Mouse (Mus musculus): ENCODE measurements around the gene Ylpm1. TPM values are rescaled to one million over a fixed set of nuclear protein-coding genes. Genes with fewer than 3 reads are reported as not detected.
A peak's percentile ranks its signal among the peaks of the same experiment; 100 is the strongest.

Ylpm1 gene
- polyA plus RNA-seq (2012; rRNA removed): 75.0 and 81.0 TPM in 2 replicates

DNA sequence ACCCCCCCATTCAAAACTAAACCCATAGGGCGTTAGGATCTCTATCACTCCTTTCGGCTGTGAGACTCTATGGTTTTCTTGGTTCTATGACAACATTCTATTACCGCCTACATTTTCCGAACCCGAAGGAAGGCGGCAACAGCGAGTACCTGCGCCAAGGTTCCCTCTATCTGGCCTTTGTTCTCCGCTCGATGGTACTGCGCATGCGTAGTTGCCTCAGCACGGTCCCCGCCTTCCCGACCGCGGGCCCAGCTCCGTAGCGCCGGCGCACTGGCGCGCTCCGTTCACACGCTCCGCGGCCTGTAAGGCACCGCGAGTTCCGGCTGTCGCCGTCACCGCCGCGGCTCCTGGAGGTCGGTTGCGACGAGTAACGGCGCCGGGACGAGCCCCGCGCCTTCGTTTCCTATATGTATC is at the start of gene Ylpm1:
Gene Ylpm1 (plus strand): TSS at position 239 of the 414 bp plus-strand sequence.
- peak; percentile 95 to 98 for DNase-seq (ENCODE audit: extremely low spot score in 1 of 2, low spot score in 1 of 2)

DNA sequence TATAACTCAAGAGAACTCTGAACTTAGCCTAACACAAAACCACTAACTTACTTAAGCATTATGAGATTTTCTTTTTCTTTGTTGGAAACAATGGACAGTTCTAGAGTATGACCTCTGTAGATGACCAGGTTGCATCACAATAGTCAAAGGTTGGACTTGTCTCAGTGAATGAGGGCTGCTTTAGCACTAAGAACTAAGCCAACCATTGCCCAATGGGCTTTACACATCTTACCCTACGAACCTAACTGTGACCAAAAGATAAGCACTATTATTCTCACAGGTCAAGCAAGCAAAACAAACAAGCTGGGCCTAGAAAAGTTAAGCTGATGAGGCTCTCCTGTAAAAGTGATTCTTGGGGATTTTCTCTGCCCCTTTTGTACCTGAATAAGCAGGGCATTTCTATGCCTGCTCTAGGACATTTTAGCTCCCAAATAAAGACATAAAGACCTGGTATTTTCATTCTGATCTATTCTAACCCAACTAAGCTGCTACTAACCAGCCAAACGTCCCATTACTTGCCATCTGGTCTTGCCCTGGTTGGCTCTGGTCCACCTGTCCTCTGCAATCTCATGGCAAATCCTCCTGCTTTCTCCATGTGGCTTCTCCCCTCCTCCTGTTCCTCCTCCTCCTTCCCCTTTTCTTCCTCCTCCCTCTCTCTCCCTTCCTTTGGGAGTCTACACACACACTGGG is 48.1 kb upstream of the Ylpm1 start:
- DNase-seq (ENCODE audit: extremely low spot score in 1 of 2, low spot score in 1 of 2): no peak

DNA sequence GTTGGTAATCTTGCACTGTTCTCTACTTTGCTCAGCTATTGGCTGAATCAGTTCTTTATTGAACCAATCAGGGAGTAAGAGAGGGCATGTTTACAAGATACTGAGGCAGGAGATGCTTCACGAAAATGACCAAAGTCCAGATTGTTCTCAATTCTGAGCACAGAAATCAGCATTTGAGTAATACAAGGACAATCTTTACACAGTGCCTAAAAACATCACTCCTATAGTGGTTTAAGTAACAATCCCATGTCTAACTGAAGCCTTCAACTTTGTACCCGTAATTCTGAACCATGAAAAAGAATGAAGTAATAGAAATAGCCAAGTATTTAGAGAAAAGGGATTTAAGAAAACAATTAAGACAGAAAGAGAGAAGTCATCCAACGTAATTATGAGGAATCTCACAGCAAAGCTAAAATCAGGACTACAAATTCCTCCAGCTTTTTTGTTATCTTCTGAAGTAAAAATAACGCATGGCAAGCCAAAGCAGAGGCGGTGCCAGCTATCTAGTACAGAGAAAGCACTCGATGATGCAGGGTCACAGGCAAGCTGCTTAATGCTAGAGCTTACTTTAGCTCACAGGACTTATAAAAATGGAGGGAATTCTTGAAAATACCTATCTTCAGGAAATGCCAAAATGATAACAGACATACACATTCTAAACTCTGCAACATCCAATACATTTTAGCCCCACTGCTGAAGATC is 47.4 kb upstream of the Ylpm1 start:
- no peak for DNase-seq (ENCODE audit: extremely low spot score in 1 of 2, low spot score in 1 of 2)

DNA sequence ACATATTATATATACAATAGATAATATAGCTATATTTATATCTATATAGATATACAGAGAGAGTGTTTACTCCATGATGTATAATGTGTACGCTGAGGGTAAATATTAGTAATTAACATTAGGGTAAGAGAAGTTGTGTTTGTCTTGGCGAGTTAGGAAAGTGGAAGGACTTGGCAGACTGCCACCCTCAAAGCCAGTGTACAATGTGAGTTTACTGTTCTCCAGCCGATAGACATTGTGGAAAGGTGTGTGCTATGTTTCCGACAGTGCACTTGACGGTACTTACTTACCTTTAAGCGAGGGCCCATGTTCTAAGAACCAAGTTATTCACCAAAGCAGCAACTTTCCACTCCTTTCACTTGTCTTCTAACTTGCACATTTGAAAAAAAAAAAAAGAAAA is 45.4 kb upstream of the Ylpm1 start:
- DNase-seq (ENCODE audit: extremely low spot score in 1 of 2, low spot score in 1 of 2): no peak

DNA sequence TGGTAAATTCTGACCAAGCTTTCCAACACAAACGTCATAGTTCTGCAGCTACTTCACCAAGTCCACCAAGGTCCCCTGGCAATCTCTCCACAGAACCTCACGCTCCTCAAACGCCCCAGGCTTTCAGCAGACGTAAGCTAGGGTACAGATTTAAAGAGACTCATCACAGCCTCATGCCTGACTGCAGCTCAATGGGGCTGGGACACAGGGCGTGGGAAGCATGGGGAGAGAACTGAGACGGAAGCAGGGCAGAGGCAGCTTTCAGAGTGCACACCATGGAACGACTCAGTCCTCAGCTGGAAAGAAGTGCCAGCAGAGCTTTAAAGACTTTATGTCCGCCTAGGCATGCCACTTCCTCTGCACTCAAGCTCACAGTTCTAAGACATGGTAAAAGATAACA is 44.6 kb upstream of the Ylpm1 start:
- DNase-seq (ENCODE audit: extremely low spot score in 1 of 2, low spot score in 1 of 2): no peak

DNA sequence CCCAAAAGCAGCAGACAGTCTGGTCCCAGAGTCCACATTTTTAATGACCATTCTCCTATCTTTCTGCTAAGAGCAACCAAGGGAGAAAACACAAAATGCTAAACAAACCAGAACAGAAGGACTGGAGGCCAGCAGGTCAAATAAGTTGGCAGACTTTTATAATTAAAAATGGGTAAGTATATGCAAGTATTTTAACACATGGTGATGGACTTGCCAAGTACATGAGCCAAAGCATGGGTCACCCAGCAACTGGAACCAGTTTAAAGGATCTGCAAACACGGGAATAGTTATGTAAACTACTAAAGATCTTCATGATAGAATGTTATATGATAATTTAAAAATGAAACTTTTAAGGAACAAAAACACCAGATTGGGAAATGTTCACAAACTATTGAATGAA is 43.8 kb upstream of the Ylpm1 start:
- no peak for DNase-seq (ENCODE audit: extremely low spot score in 1 of 2, low spot score in 1 of 2)

DNA sequence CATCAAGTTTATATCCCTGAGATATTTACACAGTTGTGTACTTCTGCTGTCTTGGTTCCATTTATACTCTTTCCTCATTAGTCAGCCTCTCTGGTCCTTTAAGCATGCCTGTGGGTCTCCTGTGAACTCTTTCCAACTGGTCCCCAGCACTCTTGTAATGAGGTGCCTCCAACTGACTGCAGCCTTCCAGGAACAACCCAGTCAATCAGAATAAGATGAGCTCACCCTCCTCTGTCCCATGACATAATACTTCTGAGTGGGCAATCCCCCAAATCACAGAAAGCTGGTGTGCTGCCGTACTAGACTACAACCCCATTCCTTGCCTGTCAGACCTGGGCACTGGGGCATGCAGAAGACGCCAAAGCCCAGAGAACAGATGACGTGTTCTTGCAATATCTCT is 39.8 kb upstream of the Ylpm1 start:
- DNase-seq (ENCODE audit: extremely low spot score in 1 of 2, low spot score in 1 of 2): no peak

DNA sequence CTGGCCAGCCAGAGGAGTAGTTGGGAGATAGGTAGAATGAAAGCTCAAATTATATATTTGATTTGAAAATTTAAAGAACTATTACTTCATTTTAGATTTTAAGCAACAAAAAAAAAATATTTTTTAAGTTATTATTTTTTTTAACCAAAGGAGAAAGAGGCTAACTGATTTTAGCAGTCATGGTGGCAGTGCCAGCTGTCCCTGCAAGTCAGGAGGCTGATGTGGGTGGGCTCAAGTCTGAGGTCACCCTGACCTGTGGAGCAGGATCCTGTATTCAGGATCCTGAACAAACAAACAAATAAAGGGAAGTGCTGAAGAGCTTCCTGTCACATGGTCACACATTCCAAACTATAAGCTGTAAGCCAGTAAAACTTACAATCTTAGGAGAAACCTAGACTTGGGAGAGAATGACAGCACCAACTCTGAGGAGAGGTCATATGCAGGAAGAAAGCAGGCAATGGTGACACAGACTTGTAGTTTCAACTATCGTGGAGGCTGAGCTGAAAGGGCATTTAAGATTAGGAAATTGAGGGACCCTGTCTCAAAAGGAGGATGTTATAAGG is 37.2 kb upstream of the Ylpm1 start:
- no peak for DNase-seq (ENCODE audit: extremely low spot score in 1 of 2, low spot score in 1 of 2)

DNA sequence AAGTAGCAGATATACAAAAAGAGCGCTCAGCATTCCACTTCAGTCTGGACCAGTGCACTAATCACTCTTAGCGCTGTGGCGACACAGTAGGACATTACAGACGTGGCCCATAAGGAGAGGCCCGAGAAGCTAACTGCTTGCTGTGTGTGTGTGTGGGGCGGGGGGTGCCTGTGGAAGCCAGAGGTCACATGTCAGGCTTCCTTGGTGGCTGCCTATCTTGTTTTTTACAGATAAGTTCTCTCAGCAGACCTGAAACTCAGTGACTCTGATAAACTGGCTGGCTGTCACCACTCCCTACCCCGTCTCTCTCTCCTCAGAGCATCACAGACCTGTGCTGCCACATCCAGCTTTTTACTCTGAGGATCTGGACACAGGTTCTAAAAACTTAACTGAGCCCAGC is 33.5 kb upstream of the Ylpm1 start:
- no peak for DNase-seq (ENCODE audit: extremely low spot score in 1 of 2, low spot score in 1 of 2)

DNA sequence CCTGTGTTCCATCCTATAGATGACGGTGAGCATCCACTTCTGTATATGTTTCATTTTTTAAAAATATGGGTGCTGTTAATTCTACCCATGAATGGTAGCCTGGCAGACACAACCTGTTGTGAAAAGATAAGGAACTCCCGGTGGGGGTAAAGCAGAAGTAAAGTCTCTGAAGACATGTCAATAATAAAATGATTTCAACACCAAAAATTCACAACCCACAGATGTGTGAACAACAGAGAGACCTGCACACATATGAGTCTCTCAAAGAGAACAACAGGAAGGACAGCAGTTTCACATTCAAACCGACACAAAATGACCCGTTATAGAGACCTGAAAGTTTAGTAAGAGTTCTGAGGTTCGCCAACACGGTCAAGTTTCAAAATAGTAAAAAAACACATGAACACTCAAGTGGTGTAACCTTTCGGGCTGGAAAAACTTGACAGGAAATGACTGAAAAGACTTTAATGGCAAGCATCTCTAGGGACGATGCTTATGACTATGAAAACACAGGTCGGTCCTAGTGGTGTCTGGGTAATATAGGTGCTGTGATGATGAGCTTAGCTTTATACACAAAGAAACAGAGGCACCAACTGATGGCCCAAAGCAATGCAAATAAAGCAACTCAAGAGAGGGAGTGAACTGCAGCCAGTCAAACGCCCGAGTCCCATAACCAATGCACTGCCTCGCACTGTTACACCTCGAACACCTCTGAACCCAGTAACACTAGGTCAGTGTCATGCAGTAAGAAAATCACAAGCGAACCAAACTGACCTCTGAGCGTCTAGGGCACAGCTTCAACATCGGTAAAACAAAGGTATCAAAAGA is 27.1 kb upstream of the Ylpm1 start:
- no peak for DNase-seq (ENCODE audit: extremely low spot score in 1 of 2, low spot score in 1 of 2)

DNA sequence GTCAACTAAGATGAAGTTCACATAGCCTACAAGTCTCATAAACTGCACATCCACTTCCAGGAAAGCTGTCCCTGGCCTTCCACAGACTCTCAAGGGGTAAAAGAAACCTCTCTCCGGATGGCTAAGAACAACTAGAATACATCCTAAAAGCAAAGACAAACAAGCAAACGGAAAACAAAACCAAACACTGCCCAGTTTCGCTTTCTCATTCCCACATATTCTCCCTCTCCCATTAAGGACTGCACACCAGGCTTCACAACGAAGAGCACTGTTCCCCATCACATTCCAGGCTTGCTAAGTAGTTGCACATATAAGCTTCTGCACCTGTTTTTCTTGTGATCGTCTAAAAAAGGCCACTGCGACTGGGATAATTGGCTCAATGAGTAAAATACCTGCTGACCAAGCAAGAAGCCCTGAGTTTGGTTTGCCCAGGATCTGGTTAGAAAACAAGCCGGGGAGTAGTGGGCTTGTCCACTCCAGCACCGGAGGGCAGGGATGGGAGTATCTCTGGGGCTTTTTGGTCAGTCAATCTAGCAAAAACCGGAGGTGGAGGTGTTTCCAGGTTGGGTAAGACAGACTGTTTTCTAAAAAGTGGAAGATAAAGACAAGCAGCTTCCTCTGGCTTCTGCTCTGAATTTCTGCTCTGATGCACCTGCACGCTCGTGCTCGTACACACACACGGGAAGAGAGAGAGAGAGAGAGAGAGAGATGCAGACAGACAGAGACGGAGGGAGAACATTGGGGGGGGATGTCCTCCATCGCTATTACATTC is 26.3 kb upstream of the Ylpm1 start:
- no peak for DNase-seq (ENCODE audit: extremely low spot score in 1 of 2, low spot score in 1 of 2)

DNA sequence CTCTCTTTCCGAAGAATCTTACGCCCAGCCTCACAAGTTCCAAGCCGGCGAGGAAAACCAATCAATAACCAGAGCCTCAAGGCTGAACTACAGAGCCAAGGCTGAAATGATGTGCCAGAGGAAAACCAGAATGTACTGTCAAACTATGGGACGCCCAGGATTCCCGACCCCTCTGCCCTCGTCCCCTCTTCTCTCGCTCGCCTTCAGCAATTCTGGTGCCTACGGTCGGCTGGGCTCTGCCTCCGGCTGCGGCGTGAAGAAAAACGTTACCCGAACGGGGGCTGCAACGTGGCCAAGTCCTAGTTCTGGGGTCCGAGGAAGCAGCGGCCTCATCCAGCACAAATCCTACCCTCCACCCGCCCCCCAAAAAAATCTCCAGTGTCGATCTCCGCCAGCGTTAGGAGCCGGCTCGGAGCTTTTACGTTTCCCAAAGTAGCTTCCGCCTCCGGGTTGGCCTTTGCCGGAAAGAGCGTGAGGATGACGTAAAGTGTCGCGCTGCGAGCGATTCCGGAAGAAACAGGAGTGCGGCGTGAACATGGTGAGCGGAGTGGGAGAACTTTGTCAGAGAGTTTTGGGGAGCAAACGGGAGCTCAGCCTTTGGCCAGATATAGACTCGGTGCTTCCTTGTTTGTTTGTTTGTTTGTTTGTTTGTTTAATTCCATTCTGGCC is 25.6 kb upstream of the Ylpm1 start, which contains the start of the genes Fcf1 and Arel1:
Gene Fcf1 (plus strand): TSS at position 470 of the 669 bp plus-strand sequence.
Gene Arel1 (minus strand): TSS at position 473 of the 669 bp plus-strand sequence.
- DNase-seq (ENCODE audit: extremely low spot score in 1 of 2, low spot score in 1 of 2): peak; percentile 83 to 97

DNA sequence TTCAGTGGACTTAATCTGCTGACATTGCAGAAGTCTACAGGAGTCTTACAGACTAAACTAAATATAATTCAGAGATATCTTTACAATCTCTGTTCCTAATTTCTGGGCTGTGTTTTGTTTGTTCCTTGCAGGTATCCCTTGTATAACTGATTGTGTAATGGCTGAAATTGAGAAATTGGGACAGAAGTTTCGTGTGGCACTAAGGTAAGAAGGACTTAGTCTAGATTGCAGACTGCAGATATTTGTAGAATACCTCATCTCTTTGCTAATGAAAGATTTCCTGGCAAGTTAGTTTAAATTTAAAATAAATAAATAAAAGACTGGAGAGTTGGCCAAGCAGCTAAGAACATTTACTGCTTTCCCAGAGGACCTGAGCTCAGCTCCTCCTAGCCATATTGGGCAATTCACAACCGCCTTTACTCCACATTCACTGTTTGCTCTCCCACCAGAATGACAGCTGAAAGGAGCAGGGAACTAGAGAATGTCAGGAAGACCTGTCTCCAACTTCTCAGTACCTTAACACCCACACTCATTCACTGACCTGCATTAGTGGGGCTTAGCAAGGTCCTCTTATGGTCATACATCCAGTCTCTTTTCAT is 16.8 kb upstream of the Ylpm1 start:
- no peak for DNase-seq (ENCODE audit: extremely low spot score in 1 of 2, low spot score in 1 of 2)

DNA sequence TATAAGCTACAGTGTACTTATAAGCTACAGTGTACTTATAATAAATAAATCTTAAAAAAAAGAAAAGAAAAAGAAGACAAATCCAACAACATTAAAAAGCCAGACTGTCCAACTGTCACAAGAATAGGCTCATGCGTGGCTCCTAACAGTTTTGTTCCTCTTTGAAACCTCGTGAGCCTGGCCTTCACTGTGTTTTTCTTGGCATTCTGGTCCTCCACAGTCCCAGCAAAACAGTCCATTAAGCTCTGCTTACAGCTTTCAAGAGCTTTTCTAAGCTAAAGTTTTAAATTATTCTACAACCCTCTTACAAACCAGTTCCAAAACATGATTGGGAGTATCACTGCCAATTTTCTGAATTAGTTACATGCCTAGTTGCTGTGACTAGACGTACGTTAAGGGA is 6.7 kb upstream of the Ylpm1 start:
- no peak for DNase-seq (ENCODE audit: extremely low spot score in 1 of 2, low spot score in 1 of 2)

DNA sequence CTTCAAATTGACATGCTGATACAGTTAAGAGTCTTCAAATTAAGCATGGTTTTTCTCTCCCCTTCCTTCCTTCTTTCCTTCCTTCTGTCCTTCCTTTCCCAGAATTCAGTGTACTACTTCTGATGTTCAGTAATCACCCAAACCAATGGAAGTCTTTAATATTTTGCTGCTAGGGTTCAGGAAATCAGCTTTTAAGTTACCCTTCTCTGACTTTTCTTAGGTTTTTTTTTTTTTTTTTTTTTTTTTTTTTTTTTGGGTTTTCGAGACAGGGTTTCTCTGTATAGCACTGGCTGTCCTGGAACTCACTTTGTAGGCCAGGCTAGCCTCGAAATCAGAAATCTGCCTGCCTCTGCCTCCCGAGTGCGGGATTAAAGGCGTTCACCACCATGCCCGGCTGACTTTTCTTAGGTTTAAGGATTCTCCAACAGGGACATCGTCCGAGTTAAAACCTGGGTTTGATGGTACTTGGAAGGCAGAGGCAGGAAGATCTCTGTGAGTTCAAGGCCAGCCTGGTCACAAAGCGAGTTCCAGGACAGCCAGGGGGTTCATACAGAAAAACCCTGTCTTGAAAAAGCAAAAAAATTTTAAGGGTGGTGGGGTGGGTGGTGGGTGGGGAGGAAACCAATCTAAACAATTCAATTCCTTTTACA is 884 bp upstream of the Ylpm1 start:
- no peak for DNase-seq (ENCODE audit: extremely low spot score in 1 of 2, low spot score in 1 of 2)

DNA sequence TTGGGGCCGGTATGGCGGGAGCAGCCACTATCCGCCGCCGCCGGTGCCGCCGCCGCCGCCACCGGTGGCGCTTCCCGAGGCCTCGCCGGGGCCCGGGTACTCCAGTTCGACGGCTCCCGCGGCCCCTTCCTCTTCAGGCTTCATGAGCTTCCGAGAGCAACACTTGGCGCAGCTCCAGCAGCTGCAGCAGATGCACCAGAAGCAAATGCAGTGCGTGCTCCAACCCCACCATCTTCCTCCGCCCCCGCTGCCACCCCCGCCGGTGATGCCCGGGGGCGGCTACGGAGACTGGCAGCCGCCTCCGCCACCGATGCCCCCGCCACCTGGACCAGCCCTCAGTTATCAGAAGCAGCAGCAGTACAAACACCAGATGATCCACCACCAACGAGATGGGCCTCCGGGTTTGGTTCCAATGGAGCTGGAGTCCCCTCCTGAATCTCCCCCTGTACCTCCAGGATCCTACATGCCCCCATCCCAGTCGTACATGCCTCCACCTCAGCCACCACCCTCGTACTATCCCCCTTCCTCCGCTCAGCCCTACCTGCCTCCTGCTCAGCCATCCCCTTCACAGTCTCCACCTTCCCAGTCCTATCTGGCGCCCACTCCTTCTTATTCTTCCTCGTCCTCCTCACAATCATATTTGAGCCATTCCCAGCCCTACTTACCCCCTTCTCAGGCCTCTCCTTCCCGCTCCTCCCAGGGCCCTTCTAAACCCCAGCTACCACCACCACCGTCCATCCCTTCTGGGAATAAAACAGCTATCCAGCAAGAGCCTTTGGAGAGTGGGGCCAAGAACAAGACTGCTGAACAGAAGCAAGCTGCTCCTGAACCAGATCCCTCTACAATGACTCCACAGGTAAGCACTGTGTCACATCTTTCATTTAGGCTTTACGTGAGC is 629 bp downstream of the Ylpm1 start:
- peak; percentile 14 to 47 for DNase-seq (ENCODE audit: extremely low spot score in 1 of 2, low spot score in 1 of 2)

DNA sequence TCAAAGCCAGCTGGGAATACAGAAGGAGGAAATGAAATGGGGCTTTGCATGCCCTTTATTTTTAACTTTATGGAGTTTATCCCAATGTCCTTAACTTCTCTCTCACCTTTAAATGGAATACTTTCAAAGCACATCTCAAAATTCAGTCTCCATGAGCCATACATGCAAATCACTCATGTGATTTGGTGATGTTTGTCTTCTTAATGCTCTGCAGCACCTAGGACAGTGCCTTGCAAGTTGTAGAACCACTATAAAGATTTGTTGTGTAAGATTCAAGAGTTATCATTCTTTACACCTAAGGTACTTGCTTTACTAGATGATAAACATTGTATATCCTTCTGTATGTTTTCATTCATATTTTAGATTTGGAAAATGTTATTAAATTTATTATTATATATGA is 2.9 kb downstream of the Ylpm1 start:
- DNase-seq (ENCODE audit: extremely low spot score in 1 of 2, low spot score in 1 of 2): no peak

DNA sequence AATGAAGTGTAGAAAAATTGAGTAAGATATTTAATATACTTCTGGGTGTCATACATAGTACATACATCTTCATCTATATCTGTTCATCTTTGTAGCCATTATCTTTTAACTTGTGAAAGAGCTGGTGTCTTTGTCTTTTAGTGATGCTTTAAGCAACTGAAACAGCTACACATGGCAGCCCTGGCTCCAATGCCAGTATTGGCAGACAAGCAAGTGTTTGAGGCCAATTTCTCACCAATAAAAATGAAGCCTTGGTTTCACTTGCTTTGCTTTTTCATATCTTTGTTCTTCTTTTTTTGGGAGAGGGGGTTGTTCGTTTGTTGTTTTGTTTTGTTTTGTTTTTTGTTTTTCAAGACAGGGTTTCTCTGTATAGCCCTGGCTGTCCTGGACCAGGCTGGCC is 10.1 kb downstream of the Ylpm1 start:
- DNase-seq (ENCODE audit: extremely low spot score in 1 of 2, low spot score in 1 of 2): no peak
